Mouse (Mus musculus): Measurements from ENCODE around the gene Hmgcs2. TPM values are rescaled to one million over a fixed set of nuclear protein-coding genes. Genes with fewer than 3 reads are reported as not detected.
"Not testable (repeated sequence)": the region's sequence is repeated elsewhere in the genome, so short reads cannot be mapped to it uniquely, and the experiment has no call there.

Hmgcs2 gene
- total and polyA plus RNA-seq, 3 experiments, result not detected

GRCm38 (mm10) chr3:98338584-98339041 is 58.4 kb downstream of the Hmgcs2 start (continued):
- TF ChIP-seq TCF12 (IDR thresholded peaks at IDR 0.05; ENCODE audit: low read depth, low read length) (0 out of 2 replicates have a peak, but pooled peaks have one; percentile 8), RAD21 (IDR thresholded peaks at IDR 0.05; ENCODE audit: low read depth, low read length) (no peak), MAFK (IDR thresholded peaks at IDR 0.05; ENCODE audit: insufficient replicate concordance, low read length) (0 out of 2 replicates have a peak, but pooled peaks have one; percentile 5), POLR2AphosphoS2 (IDR thresholded peaks at IDR 0.05; ENCODE audit: low read depth, low read length) (no peak), MAZ (IDR thresholded peaks at IDR 0.05; ENCODE audit: low read depth, low read length) (no peak)

DNA sequence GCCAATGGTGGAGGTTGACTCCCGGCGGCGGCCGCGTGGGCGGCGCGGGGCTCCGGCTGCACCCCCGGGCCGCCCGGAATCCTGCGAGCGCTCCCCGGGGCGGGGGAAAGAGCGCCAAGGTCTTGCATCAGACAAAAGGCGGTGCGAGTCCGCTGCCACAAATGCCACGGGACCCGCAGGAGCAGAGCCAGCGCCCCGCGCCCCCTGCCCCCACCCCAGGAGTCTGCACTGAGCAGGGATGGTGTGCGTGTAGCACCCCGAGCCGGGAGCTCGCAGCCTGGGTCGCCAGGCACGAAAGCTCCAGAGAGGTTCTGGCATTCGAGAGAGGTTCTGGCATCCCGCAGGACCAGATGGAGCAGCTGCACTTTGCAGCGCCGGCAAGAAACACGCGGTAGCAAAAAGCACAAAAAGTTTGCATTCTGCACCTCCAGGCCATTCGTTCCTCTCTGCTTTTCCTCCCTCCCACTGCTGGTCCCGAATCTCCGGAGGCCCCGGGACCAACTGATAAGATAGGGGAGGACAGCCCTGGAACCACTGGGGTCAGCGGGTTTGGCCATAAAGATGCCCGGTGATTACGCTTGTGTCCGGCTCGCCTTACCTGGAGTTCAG is 59.0 kb downstream of the Hmgcs2 start:
- Histone ChIP-seq H3K27me3 (replicated peaks) (no peaks in the 10 kb centered on the region), H3K4me2 (ENCODE audit: insufficient read depth, low read depth, poor library complexity, severe bottlenecking) (peak overlapping the region; percentile 34; the same call in 1 of the 2 replicates), H3K9me3 (replicated peaks; ENCODE audit: low read length) (no peaks in the 10 kb centered on the region), H3K27ac (ENCODE audit: insufficient read depth, low read depth) (peak overlapping the region; percentile 67), H3K36me3 (replicated peaks in 1 of 2; ENCODE audit: control insufficient read depth in 1 of 2, insufficient read depth in 1 of 2, low read length in 1 of 2) (peaks cover 11 to 18% of the 10 kb centered on the region in 2 experiments), H3K4me1 (ENCODE audit: control insufficient read depth in 1 of 2, insufficient read depth in 2 of 2) (peaks cover 7 to 18% of the 10 kb centered on the region in 2 experiments), H3K9ac (ENCODE audit: insufficient read depth, low read depth) (peak overlapping the region; percentile 94), H3K79me2 (replicated peaks; ENCODE audit: control insufficient read depth, extremely low read depth, insufficient read depth, poor library complexity, severe bottlenecking) (peaks cover 52% of the 10 kb centered on the region), H3K4me3 (replicated peaks in 1 of 3; ENCODE audit: low read depth in 2 of 3, low read length in 2 of 3, poor library complexity in 1 of 3) (peak overlapping the region; percentile 75 to 97 (median 75))
- in situ Hi-C loops (cut with MboI; ENCODE audit: low pct_ligation_motif_present, low pct_unique_long_range_greater_than_20kb, low sequenced_read_pairs) (loop anchor here (25.0 kb wide), 1 partner anchor 577 kb away; no protein-coding TSS in a partner anchor), dilution Hi-C loops (cut with MboI; ENCODE audit: extremely low pct_ligation_motif_present, extremely low pct_unique_long_range_greater_than_20kb, low sequenced_read_pairs) (no loop called here)
- DNase-seq (ENCODE audit: extremely low read depth), result peak; percentile 31
- TF ChIP-seq TCF12 (IDR thresholded peaks at IDR 0.05; ENCODE audit: low read depth, low read length), result 0 out of 2 replicates have a peak, but pooled peaks have one; percentile 1
- TF ChIP-seq CHD1 (IDR thresholded peaks at IDR 0.05; ENCODE audit: low read depth, low read length), result 0 out of 2 replicates have a peak, but pooled peaks have one; percentile 30
- 0 out of 2 replicates have a peak, but pooled peaks have one; percentile 13 for TF ChIP-seq MAX (IDR thresholded peaks at IDR 0.05; ENCODE audit: low read length)
- TF ChIP-seq SIN3A (IDR thresholded peaks at IDR 0.05; ENCODE audit: low read length), result 0 out of 2 replicates have a peak, but pooled peaks have one; percentile 33
- TF ChIP-seq PAX5 (IDR thresholded peaks at IDR 0.05; ENCODE audit: low read length), result no peak
- no peak for TF ChIP-seq JUN (IDR thresholded peaks at IDR 0.05; ENCODE audit: insufficient read depth, low read depth, low read length)
- TF ChIP-seq KAT2A (IDR thresholded peaks at IDR 0.05; ENCODE audit: insufficient replicate concordance, low read length), result no peak

DNA sequence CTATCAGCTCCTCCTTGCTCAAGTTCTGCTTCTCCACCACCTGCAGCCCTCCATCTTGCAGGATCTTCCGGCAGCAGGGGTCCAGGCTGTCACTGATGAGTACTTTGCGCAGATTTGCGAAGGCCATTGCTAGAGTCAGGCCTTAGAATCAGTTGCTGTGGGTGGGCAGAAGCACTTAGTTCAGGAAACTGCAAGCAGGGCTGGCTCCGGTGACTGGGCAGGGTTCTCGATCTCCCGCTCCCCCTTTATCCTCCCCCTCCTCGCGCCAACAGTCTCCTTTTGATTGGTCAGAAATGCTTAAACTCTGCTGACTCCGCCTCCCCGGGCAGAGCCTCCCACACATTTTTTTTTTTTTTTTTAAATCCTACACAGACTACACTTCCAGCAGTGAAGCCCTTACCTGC is 59.5 kb downstream of the Hmgcs2 start, which contains the start of gene Phgdh:
Phgdh (minus strand) TSS at position 285 of the 404 bp plus-strand sequence.
- peak within 1 kb of the TSS; percentile 75 to 97 (median 75) for H3K4me3 ChIP-seq (replicated peaks in 1 of 3; ENCODE audit: low read depth in 2 of 3, low read length in 2 of 3, poor library complexity in 1 of 3)
- H3K27me3 ChIP-seq (replicated peaks); dilution Hi-C loops (cut with MboI; ENCODE audit: extremely low pct_ligation_motif_present, extremely low pct_unique_long_range_greater_than_20kb, low sequenced_read_pairs); H3K9me3 ChIP-seq (replicated peaks; ENCODE audit: low read length): not testable (repeated sequence)
- DNase-seq (ENCODE audit: extremely low read depth), result peak; percentile 93
- peak within 1 kb of the TSS; percentile 94 for H3K9ac ChIP-seq (ENCODE audit: insufficient read depth, low read depth)
- TF ChIP-seq MAZ (IDR thresholded peaks at IDR 0.05; ENCODE audit: low read depth, low read length), result peak; percentile 55; the same call in 1 of the 2 replicates
- 0 out of 2 replicates have a peak, but pooled peaks have one; percentile 22 for TF ChIP-seq IRF4 (IDR thresholded peaks at IDR 0.05; ENCODE audit: low read depth, low read length)
- peak; percentile 49; the same call in 1 of the 2 replicates for TF ChIP-seq NELFE (IDR thresholded peaks at IDR 0.05; ENCODE audit: low read depth, low read length)
- TF ChIP-seq MXI1 (IDR thresholded peaks at IDR 0.05; ENCODE audit: low read depth, low read length), result peak; percentile 50; the same call in 1 of the 2 replicates
- TF ChIP-seq POLR2A (IDR thresholded peaks at IDR 0.05; ENCODE audit: low read depth, low read length), result peak; percentile 74
- TF ChIP-seq SIN3A (IDR thresholded peaks at IDR 0.05; ENCODE audit: low read length), result peak; percentile 52; the same call in 1 of the 2 replicates
- TF ChIP-seq TBP (conservative IDR thresholded peaks at IDR 0.05; ENCODE audit: low read depth, low read length), result peak; percentile 93
- TF ChIP-seq ELF1 (IDR thresholded peaks at IDR 0.05; ENCODE audit: low read depth, low read length), result peak; percentile 30; the same call in 1 of the 2 replicates
- 0 out of 2 replicates have a peak, but pooled peaks have one; percentile 73 for TF ChIP-seq E2F4 (IDR thresholded peaks at IDR 0.05; ENCODE audit: insufficient replicate concordance, low read depth, low read length)
- TF ChIP-seq TCF12 (IDR thresholded peaks at IDR 0.05; ENCODE audit: low read depth, low read length), result peak; percentile 69; the same call in 1 of the 2 replicates
- peak; percentile 98 for TF ChIP-seq ZNF384 (IDR thresholded peaks at IDR 0.05; ENCODE audit: low read depth, low read length)
- in situ Hi-C loops (cut with MboI; ENCODE audit: low pct_ligation_motif_present, low pct_unique_long_range_greater_than_20kb, low sequenced_read_pairs), result loop anchor here (25.0 kb wide), 1 partner anchor 577 kb away; no protein-coding TSS in a partner anchor
- peak within 1 kb of the TSS; percentile 34; the same call in 1 of the 2 replicates for H3K4me2 ChIP-seq (ENCODE audit: insufficient read depth, low read depth, poor library complexity, severe bottlenecking)
- peaks cover 6 to 13% of the 10 kb centered on the region in 2 experiments for H3K36me3 ChIP-seq (replicated peaks in 1 of 2; ENCODE audit: control insufficient read depth in 1 of 2, insufficient read depth in 1 of 2, low read length in 1 of 2)
- peaks cover 7 to 16% of the 10 kb centered on the region in 2 experiments for H3K4me1 ChIP-seq (ENCODE audit: control insufficient read depth in 1 of 2, insufficient read depth in 2 of 2)
- peak within 1 kb of the TSS; percentile 67 for H3K27ac ChIP-seq (ENCODE audit: insufficient read depth, low read depth)
- peaks cover 47% of the 10 kb centered on the region for H3K79me2 ChIP-seq (replicated peaks; ENCODE audit: control insufficient read depth, extremely low read depth, insufficient read depth, poor library complexity, severe bottlenecking)

Measured in CH12.LX (cell line).